Mouse (Mus musculus) c-Kit-positive CD71-negative TER-119-negative erythroid progenitor cells, embryonic 14.5 days (primary cell): Measurements from ENCODE around the gene Ptpn14.

Source experiments
- DNase-seq: peaks from one replicate; pipeline ENCODE4 v3.0.0-alpha.2; 2013; ENCODE audit warnings: low read depth

Ptpn14 gene

GRCm38 (mm10) chr1:189808453-189808852 lies 80.4 kb downstream of the Ptpn14 start:
- DNase-seq = no peak

DNA sequence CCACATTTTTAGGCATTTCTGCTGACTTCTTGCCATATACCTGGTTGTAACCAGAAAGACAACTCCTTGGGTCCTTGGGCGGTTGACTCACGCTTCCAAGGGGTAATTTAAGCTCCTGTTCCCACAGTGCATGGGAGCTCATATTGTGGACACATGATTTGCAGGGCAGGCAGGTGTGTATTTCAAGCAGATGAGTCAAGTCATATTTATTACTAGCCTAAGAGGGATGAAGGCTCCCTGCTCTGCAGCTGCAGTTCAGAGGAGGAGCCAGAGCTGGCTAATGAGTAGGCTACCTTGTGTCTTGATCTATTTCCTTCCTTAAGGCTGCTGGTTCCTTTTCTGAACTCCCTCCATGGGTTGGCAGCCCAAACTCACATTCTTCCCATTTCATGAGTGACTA lies 83.7 kb downstream of the Ptpn14 start:
- no peak for DNase-seq

- DNase-seq = no peak
These were observed 86.3 kb downstream of the Ptpn14 start for GRCm38 (mm10) chr1:189814385-189814784.

DNA sequence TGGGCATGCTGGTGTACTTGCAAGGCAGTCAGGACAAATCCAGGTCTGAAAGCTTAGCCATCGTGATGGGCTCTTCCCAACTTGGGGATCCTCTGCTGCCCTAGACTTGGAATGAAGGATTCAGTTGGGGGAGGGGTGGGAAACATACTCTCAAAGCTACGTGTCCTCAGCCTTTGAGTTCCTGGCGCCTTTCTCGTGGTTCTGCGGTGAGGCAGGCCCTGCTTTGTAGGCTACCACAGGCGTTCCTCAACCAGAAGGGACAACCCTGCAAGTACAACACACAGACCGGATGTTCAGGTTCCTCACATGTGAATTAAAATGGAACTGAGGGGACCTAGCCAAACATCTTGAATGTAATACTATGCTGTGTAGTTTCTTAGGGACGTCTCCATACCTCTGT lies 89.0 kb downstream of the Ptpn14 start:
- DNase-seq = no peak

GRCm38 (mm10) chr1:189817810-189818209 lies 89.7 kb downstream of the Ptpn14 start:
- DNase-seq = no peak

DNA sequence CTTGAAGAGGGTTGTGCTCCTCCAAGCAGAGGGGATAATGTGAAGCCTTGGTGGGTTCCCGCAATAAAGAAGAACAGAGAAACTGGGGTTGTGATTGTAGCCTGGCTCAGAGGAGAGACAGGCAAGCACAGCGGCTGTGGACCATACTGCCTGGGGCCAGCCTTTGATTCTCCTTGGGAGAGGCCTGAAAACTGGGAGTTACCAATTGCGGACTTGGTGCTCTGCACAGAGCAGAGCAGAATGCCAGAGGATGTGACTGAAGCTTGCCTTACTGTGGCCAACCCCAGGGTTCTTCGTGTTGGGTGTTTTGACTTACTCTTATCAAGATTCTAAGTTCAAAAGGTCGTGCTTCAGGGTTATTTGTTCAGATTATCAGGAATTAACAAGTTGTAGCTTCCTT lies 92.0 kb downstream of the Ptpn14 start:
- no peak for DNase-seq

GRCm38 (mm10) chr1:189824436-189824835 lies 96.4 kb downstream of the Ptpn14 start:
- no peak for DNase-seq

DNA sequence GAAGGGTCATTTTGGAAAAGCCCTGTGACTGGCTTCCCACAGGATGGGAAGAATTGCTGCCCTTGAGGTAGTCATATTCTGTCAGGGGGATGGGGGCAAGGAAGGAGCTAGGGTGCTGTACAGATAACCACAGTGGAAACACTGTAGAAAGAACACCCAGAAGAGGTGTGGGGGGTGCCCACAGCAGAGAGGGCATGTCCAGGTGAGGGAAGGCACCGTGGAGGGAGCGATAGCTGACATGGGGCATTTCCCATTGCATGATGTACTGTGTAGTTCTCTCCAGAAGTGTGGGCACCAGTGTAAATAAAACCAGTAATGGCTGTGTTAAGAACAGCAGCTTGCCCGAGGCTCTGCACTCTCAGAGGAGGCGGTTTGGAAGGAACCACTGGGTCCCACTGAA lies 102.3 kb downstream of the Ptpn14 start:
- no peak for DNase-seq

DNA sequence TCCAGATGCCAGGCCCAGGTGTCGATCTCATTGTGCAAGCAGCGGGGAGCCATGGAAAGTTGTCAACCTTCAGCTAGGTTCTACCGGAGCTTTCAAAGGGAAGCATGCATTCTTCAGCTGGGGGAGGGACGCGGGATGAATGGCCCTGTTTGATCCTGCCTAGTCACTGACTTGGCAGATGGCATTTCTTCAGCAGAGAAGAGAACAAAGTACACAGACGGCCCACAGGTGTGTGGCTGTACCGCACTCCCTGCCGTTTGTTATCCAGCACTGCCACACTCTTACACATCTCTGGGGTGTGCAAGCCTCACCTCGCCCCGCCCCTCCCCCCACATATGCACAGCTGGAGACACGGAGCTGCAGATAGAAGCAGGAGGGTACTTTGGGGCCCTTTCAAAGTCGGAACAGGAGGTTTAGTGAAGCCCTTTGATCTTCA lies 102.7 kb downstream of the Ptpn14 start:
- no peak for DNase-seq

DNA sequence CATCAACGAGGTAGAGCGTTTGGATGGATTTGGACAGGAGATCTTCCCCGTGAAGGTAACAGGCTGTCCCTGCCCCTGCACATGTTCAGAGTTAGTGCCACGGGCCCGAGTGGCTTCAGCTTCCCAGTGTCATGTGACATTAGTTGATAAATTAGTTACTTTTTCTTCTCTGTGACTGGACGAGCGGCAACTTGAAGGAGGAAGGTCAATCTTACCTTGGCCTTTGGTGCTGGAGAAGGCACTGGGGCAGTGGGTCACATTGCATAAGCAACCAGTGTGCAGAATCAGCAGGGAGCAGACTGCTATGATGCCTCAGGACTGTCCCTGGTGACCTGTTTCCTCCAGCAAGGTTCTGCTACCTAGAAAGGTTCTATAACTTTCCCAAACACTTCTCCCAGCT lies 105.3 kb downstream of the Ptpn14 start:
- DNase-seq = no peak

- no peak for DNase-seq
These were observed 106.1 kb downstream of the Ptpn14 start for GRCm38 (mm10) chr1:189834166-189834565.

DNA sequence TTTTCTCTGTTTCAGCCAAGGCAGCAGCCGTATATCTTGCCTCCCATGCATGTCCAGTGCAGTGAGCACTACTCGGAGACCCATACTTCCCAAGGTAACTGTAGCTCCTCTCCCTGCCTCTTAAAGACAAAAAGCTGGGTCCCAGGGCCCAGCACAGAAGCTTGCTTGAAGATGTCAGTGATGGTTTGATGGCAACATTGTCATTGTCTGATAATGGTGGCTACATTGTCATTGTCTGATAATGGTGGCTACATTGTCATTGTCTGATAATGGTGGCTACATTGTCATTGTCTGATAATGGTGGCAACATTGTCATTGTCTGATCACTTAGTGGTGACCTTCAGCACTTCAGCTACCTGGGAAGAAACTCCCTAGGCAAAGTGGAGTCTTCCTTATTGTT lies 118.3 kb downstream of the Ptpn14 start:
- DNase-seq = no peak

DNA sequence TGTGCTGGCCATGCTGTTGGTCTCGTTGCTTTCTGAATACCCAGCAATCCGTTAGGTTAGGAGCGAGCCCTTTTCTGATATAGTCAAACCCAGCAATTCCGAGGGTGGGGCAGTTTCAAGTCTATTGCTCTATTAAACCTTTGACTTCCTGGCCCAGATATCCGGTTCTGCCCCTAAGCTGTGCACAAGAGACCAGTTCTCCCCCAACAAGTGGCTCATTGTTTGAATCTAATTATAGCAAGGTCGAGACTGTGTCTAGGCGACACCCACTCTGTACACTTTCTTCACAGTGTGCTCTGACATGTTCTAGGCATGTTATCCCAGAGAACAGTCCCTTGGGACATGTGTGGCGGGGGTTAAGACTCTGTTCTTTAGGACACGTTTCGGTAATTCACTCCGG lies 121.5 kb downstream of the Ptpn14 start:
- no peak for DNase-seq

DNA sequence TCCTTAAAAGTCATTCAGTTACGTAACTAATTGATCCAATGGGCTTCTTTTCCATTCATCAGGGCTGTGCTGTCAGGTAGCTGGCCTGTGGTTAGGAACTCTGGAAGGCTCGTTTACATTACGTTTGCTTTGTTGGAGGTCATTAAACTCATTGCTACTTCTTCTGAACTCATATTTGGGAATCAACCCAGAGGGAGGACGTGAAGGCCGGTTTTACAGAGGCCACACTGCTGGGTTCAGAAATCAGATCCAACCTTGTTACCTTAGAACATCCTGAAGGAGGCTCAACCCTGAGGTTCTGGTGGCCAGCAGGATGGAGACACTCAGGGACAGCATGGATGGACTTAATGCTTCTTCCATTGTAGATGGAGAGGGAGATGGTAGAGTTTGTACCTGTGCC lies 124.0 kb downstream of the Ptpn14 start:
- DNase-seq = no peak

DNA sequence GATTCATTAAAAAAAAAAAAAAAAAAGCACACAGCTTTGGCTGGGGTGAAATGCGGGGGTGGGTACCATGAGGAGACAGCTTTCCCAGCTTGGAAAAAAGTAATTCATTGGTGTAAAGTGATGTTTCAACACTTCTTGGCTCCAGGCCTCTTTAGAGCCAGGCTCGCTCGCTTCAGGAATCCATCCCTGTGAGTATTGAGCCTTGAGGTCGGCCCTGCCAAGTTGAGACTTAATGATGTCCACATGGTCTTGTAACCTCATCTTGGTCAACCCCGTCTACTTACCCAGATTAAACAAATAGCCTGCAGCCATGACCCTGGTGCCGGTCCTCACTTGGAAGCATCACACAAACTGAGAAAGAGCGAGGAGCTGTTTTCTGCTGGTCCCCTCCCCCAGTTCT lies 124.4 kb downstream of the Ptpn14 start:
- no peak for DNase-seq

- DNase-seq = no peak
These were observed 126.6 kb downstream of the Ptpn14 start for GRCm38 (mm10) chr1:189854646-189855045.

- DNase-seq = no peak
These were observed 127.7 kb downstream of the Ptpn14 start for GRCm38 (mm10) chr1:189855739-189856138.

GRCm38 (mm10) chr1:189858377-189858776 lies 130.3 kb downstream of the Ptpn14 start:
- no peak for DNase-seq

GRCm38 (mm10) chr1:189860112-189860941 lies 132.3 kb downstream of the Ptpn14 start:
- no peak for DNase-seq

DNA sequence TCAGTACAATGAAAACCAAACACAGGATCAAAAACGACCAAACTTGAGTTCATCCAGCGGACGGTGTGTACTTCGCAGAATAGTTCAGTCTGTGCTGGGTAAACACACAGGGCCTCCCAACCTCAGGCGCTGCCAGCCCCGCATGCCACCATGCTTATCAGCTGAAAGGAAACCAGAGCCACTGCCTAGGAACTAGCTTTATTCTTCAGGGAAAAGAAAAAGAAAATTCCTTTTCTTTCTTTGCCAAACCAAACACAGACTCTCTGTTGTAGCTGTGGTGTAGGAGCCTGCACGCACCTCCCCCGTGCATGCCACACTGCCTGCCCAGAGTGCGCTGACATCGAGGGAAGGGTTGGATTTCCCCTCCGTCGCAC lies 132.9 kb downstream of the Ptpn14 start:
- no peak for DNase-seq

DNA sequence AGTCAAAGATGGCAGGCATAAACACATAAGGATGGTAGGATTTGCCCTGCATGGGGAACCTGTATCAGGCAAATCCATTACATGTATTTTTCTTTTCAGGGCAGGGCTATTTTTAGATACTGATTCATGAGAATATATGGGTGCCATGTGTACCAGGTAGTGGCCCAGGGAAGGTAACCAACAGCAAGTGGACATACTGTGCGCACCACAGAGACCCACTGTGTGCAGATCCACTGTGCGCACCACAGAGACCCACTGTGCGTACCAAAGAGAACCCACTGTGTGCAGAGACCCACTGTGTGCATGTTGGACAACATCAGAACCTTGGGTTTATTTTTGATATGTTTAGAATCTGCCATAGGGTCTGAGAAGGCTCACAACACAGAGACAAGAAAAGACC lies 135.7 kb downstream of the Ptpn14 start:
- no peak for DNase-seq

- no peak for DNase-seq
These were observed 136.2 kb downstream of the Ptpn14 start for GRCm38 (mm10) chr1:189864301-189864700.

- no peak for DNase-seq
These were observed 136.9 kb downstream of the Ptpn14 start for GRCm38 (mm10) chr1:189864846-189865560.

GRCm38 (mm10) chr1:189866621-189867020 lies 138.6 kb downstream of the Ptpn14 start:
- no peak for DNase-seq
